Mouse (Mus musculus) MEL-GATA-1-ER (cell line): ENCODE data around the gene Astn2.

Experiments
- DNase-seq: peaks from one replicate; pipeline ENCODE4 v3.0.0-alpha.2; 2012; ENCODE audit warnings: low read depth; ENCODE audit errors: extremely low read depth

The Astn2 gene

GRCm38 (mm10) chr4:65976251-65976650 is 428.2 kb downstream of the Astn2 start:
- DNase-seq: no peak

GRCm38 (mm10) chr4:65972395-65972794 is 432.0 kb downstream of the Astn2 start:
- no peak for DNase-seq

GRCm38 (mm10) chr4:65969318-65969717 is 435.1 kb downstream of the Astn2 start:
- no peak for DNase-seq

GRCm38 (mm10) chr4:65964604-65965003 is 439.8 kb downstream of the Astn2 start:
- DNase-seq: no peak

GRCm38 (mm10) chr4:65959188-65959759 is 445.1 kb downstream of the Astn2 start:
- DNase-seq: no peak

GRCm38 (mm10) chr4:65958369-65959187 is 445.8 kb downstream of the Astn2 start:
- no peak for DNase-seq

- no peak for DNase-seq
These were observed 452.5 kb downstream of the Astn2 start for GRCm38 (mm10) chr4:65951918-65952317.

- DNase-seq: no peak
These were observed 457.2 kb downstream of the Astn2 start for GRCm38 (mm10) chr4:65947141-65947649.

- no peak for DNase-seq
These were observed 458.4 kb downstream of the Astn2 start for GRCm38 (mm10) chr4:65946021-65946420.

GRCm38 (mm10) chr4:65930901-65931300 is 473.5 kb downstream of the Astn2 start:
- no peak for DNase-seq

- DNase-seq: no peak
These were observed 484.1 kb downstream of the Astn2 start for GRCm38 (mm10) chr4:65920294-65920693.

- DNase-seq: no peak
These were observed 488.1 kb downstream of the Astn2 start for GRCm38 (mm10) chr4:65916027-65917008.

- DNase-seq: no peak
These were observed 492.0 kb downstream of the Astn2 start for GRCm38 (mm10) chr4:65912247-65912942.

- DNase-seq: no peak
These were observed 496.8 kb downstream of the Astn2 start for GRCm38 (mm10) chr4:65907660-65908059.

GRCm38 (mm10) chr4:65904963-65905362 is 499.4 kb downstream of the Astn2 start:
- DNase-seq: no peak

- no peak for DNase-seq
These were observed 508.1 kb downstream of the Astn2 start for GRCm38 (mm10) chr4:65896092-65897027.

GRCm38 (mm10) chr4:65888332-65888993 is 515.9 kb downstream of the Astn2 start:
- no peak for DNase-seq

- no peak for DNase-seq
These were observed 517.5 kb downstream of the Astn2 start for GRCm38 (mm10) chr4:65886862-65887261.

- no peak for DNase-seq
These were observed 518.5 kb downstream of the Astn2 start for GRCm38 (mm10) chr4:65885921-65886320.
